Mouse (Mus musculus) hindbrain, embryonic 14.5 days (tissue): Measurements from ENCODE around the gene Eea1. TPM values are rescaled to one million over a fixed set of nuclear protein-coding genes. Genes with fewer than 3 reads are reported as not detected.

Source experiments
- ATAC-seq: fragments of 200-750 bp; cut with Nextera tagmentation; 2 replicates; pipeline ENCODE4 v1.8.0; 2017; ENCODE audit warnings: moderate number of reproducible peaks, mild to moderate bottlenecking, moderate TSS enrichment, moderate library complexity; ENCODE audit not compliant: low FRiP score
- DNase-seq: peaks from one replicate; pipeline ENCODE4 v3.0.0-alpha.2; 2015; ENCODE audit warnings: low spot score
- H3K27ac ChIP-seq: fragments of 300-500 bp; sonication (generic); 2 replicates; pipeline ENCODE4 v1.5.1; 2014; ENCODE audit warnings: mild to moderate bottlenecking, moderate library complexity
- H3K27me3 ChIP-seq: fragments of 300-500 bp; sonication (generic); 2 replicates; pipeline ENCODE4 v1.6.1; 2014; ENCODE audit warnings: mild to moderate bottlenecking, low read length, mixed read lengths; ENCODE audit not compliant: control insufficient read depth, insufficient read depth
- H3K36me3 ChIP-seq: fragments of 300-500 bp; sonication (generic); replicated peaks from 2 replicates; pipeline ENCODE4 v1.6.1; 2014; ENCODE audit not compliant: control insufficient read depth, insufficient read depth
- H3K4me1 ChIP-seq: fragments of 300-500 bp; sonication (generic); replicated peaks from 2 replicates; pipeline ENCODE4 v1.6.1; 2014; ENCODE audit warnings: antibody characterized with exemption, low read length, mixed read lengths; ENCODE audit not compliant: control insufficient read depth, insufficient read depth
- H3K4me2 ChIP-seq: fragments of 300-500 bp; sonication (generic); replicated peaks from 2 replicates; pipeline ENCODE4 v1.6.1; 2014; ENCODE audit warnings: mild to moderate bottlenecking, moderate library complexity
- H3K4me3 ChIP-seq: fragments of 300-500 bp; sonication (generic); replicated peaks from 2 replicates; pipeline ENCODE4 v1.5.1; 2014; ENCODE audit warnings: mild to moderate bottlenecking, low read length
- H3K9ac ChIP-seq: fragments of 300-500 bp; sonication (generic); 2 replicates; pipeline ENCODE4 v1.6.1; 2014
- H3K9me3 ChIP-seq: fragments of 300-500 bp; sonication (generic); 2 replicates; pipeline ENCODE4 v1.6.1; 2016; ENCODE audit warnings: low read length; ENCODE audit not compliant: control insufficient read depth
- WGBS: fragments of 180-500 bp; shearing (Covaris S2); extraction: QIAGEN DNeasy Blood & Tissue Kit; methylation state at CpG from one replicate; pipeline ENCODE4 v1.1.7; 2014; 5-methylcytosine and 5-hydroxymethylcytosine counted together
- polyA plus RNA-seq: library from polyadenylated mRNA; unstranded; fragments of >200 nt; fragmentation: Nextera tagmentation; extraction: Ambion mirVana; gene quantifications from 2 replicates; pipeline ENCODE4 v1.2.1, GENCODE M21; 2014

Gene Eea1
- polyA plus RNA-seq, 1 experiment from 2014 or later = 29.3 TPM

DNA sequence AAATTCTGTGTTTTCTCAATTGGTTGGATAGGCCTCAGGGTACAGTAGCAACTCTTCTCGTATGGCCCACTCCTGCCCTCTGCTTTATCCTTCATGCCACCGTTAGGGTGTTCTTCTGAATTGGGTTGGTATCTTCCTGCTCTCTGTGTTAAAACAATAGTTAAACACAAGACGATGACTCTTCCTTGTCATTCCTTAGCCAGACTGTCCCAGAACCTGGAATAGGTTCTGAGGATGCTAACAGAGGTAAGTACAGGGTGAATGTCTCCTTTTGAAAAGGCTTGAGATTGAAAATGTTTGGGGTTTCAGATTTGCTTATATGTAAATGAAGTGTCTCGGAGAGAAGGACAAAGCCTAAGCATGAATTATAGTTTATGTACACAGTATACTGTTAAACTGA, 30.9 kb downstream of the Eea1 start:
- no peak for DNase-seq
- WGBS = 91% methylated on average over 4 of the region's 4 CpGs
- Histone ChIP-seq H3K4me2 (no peak overlapping the region), H3K27ac (no peak overlapping the region), H3K9me3 (no peaks in the 10 kb centered on the region), H3K4me3 (no peak overlapping the region), H3K4me1 (no peaks in the 10 kb centered on the region), H3K36me3 (no peaks in the 10 kb centered on the region), H3K27me3 (no peaks in the 10 kb centered on the region), H3K9ac (no peak overlapping the region)
- no peak for ATAC-seq

DNA sequence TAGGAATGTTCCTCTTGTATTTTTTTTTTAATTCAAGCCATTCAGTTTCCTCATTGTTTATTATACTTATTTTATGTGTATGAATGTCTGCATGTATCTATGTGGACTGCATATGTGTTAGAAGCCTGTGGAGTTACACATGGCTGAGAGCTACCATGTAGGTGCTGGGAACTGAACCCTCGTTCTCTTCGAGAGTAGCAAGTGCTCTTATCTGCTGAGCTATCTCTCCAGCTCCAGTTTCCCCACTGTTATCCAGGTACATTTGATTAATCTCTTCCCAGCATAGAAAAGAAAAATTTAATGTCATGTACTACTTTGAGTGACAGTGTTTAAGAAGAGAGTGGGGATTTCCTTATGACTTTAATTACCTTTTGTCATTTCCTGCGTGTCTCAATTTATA, 31.5 kb downstream of the Eea1 start:
- no peak for ATAC-seq
- no peak for DNase-seq
- Histone ChIP-seq H3K4me2 (no peak overlapping the region), H3K4me1 (no peaks in the 10 kb centered on the region), H3K36me3 (no peaks in the 10 kb centered on the region; the same call in 1 of the 2 replicates), H3K9ac (no peak overlapping the region), H3K4me3 (no peak overlapping the region), H3K9me3 (no peaks in the 10 kb centered on the region), H3K27ac (no peak overlapping the region), H3K27me3 (no peaks in the 10 kb centered on the region)
- 93% methylated on average over 3 of the region's 3 CpGs for WGBS

DNA sequence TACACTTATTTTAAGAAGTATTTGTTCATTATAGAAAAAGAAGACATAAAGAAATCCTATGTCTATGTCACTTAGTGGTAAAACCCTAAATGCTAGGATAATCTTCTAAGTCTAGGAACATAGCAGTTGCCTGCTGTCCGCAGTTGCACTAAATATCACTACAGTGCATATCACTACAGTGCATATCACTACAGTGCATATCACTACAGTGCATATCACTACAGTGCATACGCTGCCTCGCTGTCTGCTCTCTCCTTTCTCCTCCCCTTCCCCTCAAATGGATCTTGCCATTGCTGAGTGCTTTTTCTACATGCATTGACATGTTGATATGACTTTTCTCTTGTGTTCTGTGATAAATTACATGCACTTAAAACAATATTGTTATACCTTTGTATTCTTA, 34.0 kb downstream of the Eea1 start:
- 99% methylated on average over 3 of the region's 3 CpGs for WGBS
- no peak overlapping the region for H3K4me2 ChIP-seq
- no peak for DNase-seq
- no peak overlapping the region for H3K9ac ChIP-seq
- no peaks in the 10 kb centered on the region; the same call in 1 of the 2 replicates for H3K36me3 ChIP-seq
- no peaks in the 10 kb centered on the region for H3K4me1 ChIP-seq
- no peak overlapping the region for H3K4me3 ChIP-seq
- no peak for ATAC-seq
- H3K27ac ChIP-seq = no peak overlapping the region
- H3K27me3 ChIP-seq = no peaks in the 10 kb centered on the region
- H3K9me3 ChIP-seq = no peaks in the 10 kb centered on the region

DNA sequence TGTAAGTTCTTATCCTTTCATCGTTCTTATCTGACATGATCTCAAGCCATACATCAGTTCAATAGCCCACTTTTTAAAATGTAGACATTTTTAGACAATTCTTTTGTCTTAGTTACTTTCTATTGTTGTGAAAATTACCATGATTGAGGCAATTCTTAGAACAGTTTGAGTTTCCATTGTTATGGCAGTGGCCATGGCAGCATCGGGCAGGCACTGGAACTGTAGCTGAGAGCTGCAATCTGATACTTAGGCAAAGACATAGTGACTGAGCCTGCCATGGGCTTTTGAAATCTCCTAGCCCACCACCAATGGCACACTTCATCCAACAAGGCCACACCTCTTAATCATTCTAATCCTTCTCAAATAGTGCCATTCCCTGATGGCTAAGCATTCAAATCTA, 36.3 kb downstream of the Eea1 start:
- Histone ChIP-seq H3K27ac (no peak overlapping the region), H3K9ac (no peak overlapping the region), H3K4me1 (no peaks in the 10 kb centered on the region), H3K9me3 (no peaks in the 10 kb centered on the region), H3K4me3 (no peak overlapping the region), H3K4me2 (no peak overlapping the region), H3K36me3 (no peaks in the 10 kb centered on the region; the same call in 1 of the 2 replicates), H3K27me3 (no peaks in the 10 kb centered on the region)
- ATAC-seq (no peak), DNase-seq (no peak)
- 95% methylated on average over 2 of the region's 2 CpGs for WGBS

DNA sequence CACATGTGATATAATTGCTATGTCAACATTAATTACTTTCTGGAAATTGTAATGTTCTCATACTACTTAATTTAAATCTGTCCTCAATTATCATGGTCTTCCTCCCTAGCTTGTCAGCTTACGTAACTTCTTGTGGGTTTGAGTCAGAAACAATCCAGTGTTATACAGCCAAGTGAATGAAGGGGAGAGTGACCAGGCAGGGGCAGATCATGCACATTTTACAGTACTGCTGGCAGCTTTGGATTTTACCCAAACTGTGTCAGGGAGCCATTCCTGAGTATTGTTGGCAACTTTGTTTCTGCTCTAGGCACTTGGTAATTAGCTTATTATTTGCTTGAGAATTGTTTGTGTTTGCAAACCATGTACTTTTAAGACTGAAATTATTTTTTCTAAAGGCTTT, 49.3 kb downstream of the Eea1 start:
- Histone ChIP-seq H3K4me1 (no peaks in the 10 kb centered on the region), H3K4me2 (no peak overlapping the region), H3K36me3 (no peaks in the 10 kb centered on the region), H3K27me3 (no peaks in the 10 kb centered on the region), H3K9ac (no peak overlapping the region), H3K4me3 (no peak overlapping the region), H3K27ac (no peak overlapping the region), H3K9me3 (no peaks in the 10 kb centered on the region)
- no peak for ATAC-seq
- no peak for DNase-seq
- WGBS = 88% methylated on average over 1 of the region's 1 CpGs

DNA sequence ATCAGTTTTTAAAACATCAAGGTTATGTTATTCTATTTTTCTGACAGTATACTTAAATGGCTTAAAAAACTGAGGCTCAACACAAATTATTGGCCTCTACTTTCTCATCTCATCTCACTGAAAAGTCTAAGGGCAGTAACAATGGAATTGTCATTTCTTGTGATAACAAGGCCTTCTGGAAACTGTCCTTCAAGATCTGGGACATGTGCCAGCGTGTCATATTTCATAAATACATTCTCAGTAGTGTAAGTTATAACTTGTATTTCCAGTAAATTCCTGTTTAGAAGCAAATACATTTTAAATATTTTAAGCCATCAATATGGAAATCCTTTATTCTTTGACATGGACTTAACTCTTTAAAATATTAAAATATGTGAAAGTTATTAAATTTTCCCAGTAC, 50.7 kb downstream of the Eea1 start:
- Histone ChIP-seq H3K36me3 (peaks cover 3% of the 10 kb centered on the region; the same call in 1 of the 2 replicates), H3K4me3 (no peak overlapping the region), H3K27ac (no peak overlapping the region), H3K4me2 (no peak overlapping the region), H3K4me1 (no peaks in the 10 kb centered on the region), H3K9me3 (no peaks in the 10 kb centered on the region), H3K27me3 (no peaks in the 10 kb centered on the region), H3K9ac (no peak overlapping the region)
- no peak for DNase-seq
- ATAC-seq = no peak
- WGBS = 83% methylated on average over 1 of the region's 1 CpGs

DNA sequence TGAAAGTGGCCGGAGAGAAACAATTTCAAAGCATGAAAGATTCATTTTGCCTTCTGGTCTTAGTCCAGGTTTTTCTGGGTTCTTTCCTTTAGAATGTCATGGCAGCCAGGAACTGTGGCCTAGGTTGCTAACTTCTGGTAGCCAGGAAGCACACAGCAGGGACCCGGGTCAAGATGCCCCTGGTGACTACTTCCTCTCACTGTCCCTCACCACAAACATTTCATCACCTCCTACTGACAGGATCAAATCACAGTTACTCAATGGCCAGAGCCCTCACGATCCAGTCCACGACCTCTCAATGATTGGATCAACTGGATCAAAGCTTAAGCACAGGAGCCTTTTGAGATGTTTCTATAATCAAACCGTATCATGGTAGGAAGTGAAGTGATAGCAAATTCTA, 60.5 kb downstream of the Eea1 start:
- H3K9ac ChIP-seq = no peak overlapping the region

DNA sequence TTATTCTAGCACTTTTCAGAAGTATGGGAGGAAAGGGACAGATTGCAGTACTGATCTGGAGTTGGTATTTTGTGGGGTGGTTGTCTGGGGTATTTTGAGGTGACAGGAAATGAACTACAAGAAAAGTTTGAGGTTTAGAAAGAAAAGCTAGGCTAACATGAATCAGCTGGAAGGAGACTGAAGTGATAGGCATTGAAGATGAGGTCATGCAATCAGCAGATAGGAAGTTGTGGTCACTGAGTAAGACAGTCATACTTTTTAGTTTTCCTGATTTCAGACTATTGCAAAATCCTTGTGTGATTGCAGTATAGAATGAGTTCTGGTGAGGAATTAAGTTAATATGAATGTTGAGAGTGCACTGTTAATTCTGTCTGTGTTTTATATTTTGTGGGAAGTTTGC, 75.3 kb downstream of the Eea1 start:
- H3K27ac ChIP-seq = no peak overlapping the region
- no peaks in the 10 kb centered on the region for H3K9me3 ChIP-seq
- no peak overlapping the region for H3K9ac ChIP-seq
- H3K4me2 ChIP-seq = no peak overlapping the region
- no peaks in the 10 kb centered on the region for H3K27me3 ChIP-seq
- H3K36me3 ChIP-seq = peaks cover 63% of the 10 kb centered on the region
- no peak overlapping the region for H3K4me3 ChIP-seq
- DNase-seq (no peak), ATAC-seq (no peak)
- H3K4me1 ChIP-seq = no peaks in the 10 kb centered on the region

More for the DNA sequence above, 60.5 kb downstream of the Eea1 start:
- Histone ChIP-seq H3K9me3 (no peaks in the 10 kb centered on the region), H3K4me1 (no peaks in the 10 kb centered on the region), H3K36me3 (peaks cover 28% of the 10 kb centered on the region), H3K27me3 (no peaks in the 10 kb centered on the region), H3K27ac (no peak overlapping the region), H3K4me3 (no peak overlapping the region), H3K4me2 (no peak overlapping the region)
- 80% methylated on average over 5 of the region's 5 CpGs for WGBS
- no peak for DNase-seq
- ATAC-seq = no peak

DNA sequence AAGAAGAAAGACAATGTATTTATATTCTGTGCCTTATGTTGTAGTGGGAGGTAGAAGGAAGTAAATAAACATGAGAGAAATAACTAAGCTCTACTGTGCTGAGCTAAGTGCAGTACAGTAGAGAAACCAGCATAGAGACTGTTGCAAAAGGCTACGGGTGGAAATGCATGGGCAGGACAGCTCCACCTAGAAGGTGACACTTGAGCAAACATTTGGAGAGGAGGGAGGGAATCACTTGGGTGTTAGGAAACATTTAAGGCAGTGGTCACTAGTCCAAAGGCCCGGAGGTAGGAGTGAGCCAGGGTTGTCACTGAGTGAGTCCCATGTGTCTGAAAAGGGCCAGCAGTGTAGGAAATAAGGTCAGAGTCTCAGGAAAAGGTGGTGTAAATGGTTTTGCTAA, 77.0 kb downstream of the Eea1 start:
- Histone ChIP-seq H3K27me3 (no peaks in the 10 kb centered on the region), H3K4me2 (no peak overlapping the region), H3K4me1 (no peaks in the 10 kb centered on the region), H3K36me3 (peaks cover 56% of the 10 kb centered on the region), H3K27ac (no peak overlapping the region), H3K4me3 (no peak overlapping the region), H3K9ac (no peak overlapping the region), H3K9me3 (no peaks in the 10 kb centered on the region)
- ATAC-seq = no peak
- 95% methylated on average over 2 of the region's 2 CpGs for WGBS
- DNase-seq = no peak

DNA sequence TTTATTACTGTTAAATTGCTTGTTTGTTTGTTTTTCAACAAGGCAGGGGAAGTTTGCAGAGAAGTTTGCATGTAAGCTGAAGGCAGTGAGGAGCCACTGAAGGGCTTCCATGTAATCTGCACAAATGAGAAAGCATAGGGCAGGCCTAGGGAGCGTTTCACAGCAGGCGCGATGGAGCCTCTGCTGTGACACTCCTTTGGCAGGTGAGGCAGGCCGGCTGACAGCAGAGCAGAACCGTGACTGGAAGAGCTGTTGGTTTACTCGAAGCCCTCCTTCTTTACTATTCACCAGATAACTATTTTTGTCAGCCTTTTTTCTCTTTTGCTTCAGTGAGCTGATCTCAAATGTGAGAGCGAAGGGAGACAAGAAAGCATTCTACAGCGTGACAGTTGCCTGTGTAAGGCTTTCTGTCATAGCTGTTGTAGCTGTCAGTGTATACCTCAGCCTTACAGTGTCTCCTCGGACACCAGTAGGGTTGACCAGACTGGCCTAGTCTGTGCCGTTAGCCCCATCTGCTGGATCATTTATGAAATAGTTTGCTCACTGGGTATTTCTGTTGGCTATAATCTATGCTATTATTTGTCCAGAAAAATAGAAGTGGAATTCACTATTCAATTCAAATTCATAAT, 93.0 kb downstream of the Eea1 start:
- ATAC-seq = peak; percentile 84; the same call in 1 of the 2 replicates

More for the DNA sequence above, 93.0 kb downstream of the Eea1 start:
- Histone ChIP-seq H3K27ac (no peak overlapping the region), H3K9me3 (no peaks in the 10 kb centered on the region), H3K36me3 (peaks cover 20% of the 10 kb centered on the region; the same call in 1 of the 2 replicates), H3K9ac (no peak overlapping the region), H3K27me3 (no peaks in the 10 kb centered on the region), H3K4me1 (no peaks in the 10 kb centered on the region), H3K4me2 (no peak overlapping the region), H3K4me3 (no peak overlapping the region)
- WGBS = 49% methylated on average over 10 of the region's 10 CpGs
- peak; percentile 77 for DNase-seq
